Mouse (Mus musculus) spleen, postnatal 4 days (tissue): ENCODE results near the gene 4933412E24Rik.

Source experiments
- DNase-seq, 2 experiments: peaks; one replicate each; pipeline ENCODE4 v3.0.0; 2022; ENCODE audit warnings: low spot score in 2 of 2

The 4933412E24Rik gene

DNA sequence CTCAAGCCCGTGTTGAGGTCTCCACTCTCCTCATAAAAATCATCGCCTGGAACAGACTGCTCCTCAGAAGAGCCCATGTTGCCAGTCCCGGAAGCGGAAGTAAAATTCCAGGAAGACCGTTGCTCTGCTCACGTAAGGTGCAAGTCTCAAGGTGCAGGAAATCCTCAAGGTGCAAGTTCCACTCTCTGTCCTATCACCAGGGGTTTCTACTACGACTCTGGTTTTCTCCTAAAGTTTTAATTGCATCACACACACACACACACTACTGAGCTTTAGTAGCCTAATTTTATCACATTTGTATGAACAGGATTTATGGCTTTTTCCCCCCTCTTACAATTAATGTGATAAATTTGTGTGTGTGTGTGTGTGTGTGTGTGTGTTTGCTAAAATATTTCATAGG, at the start of gene 4933412E24Rik:
Gene 4933412E24Rik (minus strand): TSS at position 101 of the 400 bp plus-strand sequence.
- no peak for DNase-seq

DNA sequence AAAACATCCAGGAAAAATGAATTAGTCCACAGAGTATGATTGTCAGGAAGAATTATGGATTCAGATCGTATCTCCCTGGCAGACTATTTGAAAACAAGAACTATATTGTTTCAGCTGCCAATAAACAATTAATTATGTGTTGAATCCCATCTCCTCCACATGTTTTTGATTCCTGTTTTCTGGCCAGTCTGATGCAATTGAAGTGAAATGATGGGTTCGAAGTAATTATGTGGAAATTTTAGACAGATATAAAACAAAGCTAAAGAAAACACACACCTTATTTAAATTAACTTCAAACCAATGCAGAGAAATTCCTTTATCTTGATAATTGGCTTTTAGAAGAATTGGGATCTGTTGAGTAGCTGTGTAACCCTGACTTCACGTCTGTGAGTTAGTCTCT, 14.3 kb upstream of the 4933412E24Rik start:
- no peak for DNase-seq

DNA sequence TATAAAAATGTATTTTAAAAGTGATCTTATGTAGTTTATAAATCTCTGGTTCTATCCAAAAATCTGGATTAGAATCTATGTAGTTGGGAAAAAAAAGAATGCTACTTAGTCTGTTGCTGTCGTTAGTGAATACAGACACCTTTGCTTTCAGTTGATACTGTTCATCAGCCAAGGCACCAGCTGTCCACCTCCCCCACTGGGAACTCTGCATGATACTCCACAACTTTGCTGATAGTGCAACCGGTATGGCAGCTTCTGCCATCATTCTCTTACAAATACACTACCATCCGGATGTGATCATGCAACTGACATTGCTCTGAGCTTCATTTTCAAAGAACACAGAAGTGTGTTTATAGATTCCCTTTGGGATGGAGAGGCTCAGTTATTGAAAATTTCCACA, 4.8 kb upstream of the 4933412E24Rik start:
- DNase-seq, result no peak

DNA sequence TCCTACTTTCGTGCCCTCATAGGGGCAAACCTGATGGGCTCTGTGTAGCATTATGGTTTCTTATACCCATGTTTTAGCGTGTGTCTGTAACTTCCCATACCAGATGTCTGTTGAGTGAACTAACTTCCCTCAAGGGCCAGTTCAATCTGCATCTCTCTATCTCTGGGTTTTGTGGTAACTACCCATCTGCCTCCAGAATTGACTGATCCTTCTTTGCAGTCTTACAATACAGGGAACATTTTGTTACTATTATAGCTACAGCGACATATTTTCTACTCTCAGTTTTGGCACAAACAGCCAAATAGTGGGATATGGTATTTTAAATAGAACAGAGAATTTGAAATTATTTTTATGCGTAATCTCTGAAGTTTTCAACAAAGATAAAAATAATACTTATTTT, 6.2 kb downstream of the 4933412E24Rik start:
- no peak for DNase-seq

DNA sequence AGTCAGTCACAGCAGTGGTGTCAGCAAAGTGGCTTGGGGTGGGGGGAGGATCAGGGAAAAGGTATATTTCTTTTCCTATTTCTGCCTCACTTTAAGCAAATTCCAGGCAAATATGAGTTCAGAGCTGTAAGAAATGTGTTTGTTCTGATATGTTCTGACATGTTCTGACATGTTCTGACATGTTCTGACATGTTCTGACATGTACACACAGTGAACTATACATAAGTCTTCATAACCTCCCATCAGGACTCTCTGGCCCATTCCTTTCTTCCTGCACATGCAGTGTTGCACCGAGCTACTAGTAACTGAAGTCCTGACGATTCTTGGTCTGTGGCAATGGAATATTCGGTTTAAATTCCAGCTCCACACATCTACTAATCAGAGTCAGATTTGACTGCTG, 6.8 kb downstream of the 4933412E24Rik start:
- DNase-seq, result no peak

DNA sequence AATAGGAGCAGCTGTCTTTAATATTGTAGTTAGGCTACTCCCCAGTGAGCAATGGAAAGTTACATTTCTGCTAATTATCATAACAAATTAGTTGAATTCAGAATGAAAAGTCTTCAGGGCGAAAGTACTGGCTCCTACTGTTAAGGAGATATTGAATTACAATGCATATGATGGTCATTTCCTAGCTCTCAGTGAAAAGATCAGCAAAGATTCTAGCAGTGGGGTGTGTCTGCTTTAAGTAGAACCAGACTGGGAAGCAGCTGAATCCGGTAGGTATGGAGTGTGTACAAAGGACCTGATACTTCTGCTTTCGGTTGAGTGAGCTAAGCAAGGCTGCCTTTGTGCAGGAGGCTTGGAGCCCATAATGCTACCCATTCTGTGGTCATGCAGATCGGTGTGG, 32.6 kb downstream of the 4933412E24Rik start:
- no peak for DNase-seq

DNA sequence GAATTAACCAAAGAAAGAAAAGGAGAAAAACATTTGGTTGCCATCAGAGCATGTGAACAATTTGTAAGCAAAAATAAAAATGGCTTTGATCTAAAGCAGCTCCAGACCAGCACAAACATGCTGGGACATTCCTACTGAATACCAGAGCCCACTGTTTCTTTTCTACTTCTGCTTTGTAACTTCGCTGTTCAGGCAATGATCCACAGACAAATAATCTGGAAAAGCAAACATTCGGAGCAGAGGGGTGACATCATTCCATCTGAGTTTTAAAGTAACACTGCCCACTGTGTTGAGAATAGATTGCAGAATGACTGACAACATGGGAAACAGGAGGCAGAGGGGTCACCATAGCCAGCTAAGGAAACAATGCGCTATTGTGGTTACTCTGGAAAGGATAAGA, 41.1 kb downstream of the 4933412E24Rik start:
- DNase-seq, result peak in 1 of 2 experiments; percentile 7

DNA sequence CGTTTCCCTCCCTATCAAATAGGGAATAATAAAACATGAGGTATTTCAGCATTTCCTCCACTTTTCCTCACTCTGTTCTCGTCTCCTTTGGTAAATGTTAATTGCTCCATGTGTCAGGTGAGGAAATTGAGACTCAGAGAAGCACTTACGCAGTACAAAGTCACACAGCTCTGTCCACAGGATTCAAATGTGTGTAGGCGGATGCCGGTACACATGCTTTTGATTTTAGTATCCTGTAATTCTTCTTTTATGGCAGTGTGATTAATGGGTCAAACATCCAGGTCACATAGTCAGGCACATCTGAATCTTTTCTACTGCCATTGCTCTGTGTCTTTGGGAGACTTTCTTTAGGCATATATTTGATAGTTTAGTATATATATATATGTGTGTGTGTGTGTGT, 41.8 kb downstream of the 4933412E24Rik start:
- no peak for DNase-seq

DNA sequence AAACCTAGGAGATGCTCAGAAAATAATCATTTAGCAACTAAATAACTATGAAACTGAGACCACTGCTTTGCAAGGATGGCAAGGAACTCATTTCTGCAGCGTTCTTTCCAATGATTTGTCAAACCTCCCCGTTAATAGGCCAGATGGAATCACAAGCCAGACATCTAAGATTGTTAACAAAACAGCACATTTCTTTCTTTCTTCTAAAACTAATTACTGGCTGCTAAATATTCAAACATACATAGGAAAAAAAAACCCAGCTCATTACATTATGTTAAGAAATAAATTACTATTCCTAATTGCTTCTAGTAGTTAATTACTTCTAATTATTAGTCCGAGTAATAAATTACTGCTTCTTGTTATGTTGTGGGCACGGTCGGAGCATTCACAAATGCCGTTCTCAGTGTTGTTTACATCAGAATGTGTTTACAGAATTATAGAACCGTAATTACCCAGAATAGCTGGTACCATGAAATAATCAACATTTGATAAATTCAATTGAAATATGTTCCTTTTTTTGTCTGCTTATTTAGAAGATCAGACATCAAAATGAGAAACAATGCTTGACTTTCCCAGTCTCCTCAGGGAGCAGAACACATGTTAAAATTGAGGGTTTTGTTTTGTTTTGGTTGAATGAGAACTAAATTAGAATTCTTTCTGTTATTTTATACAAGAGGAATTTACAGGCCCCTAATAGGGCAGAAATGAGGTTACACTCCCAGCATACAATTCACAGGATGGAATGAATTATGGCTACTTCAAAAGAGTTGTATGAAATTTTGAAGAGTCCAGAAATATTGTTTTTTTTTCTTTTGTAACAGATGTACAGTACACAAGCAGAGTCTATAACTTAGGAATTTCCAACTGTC, 42.5 kb downstream of the 4933412E24Rik start:
- peak in 1 of 2 experiments; percentile 14 for DNase-seq
